Mouse (Mus musculus) thymus, adult 2 months (tissue): Measurements from ENCODE around the gene Riox2.

Experiments used
- CTCF ChIP-seq: fragments of 200-500 bp; IDR thresholded peaks from 2 replicates; pipeline ENCODE4 v1.5.1; 2012; ENCODE audit warnings: mild to moderate bottlenecking, control low read depth, low read length, moderate library complexity, borderline replicate concordance; ENCODE audit not compliant: control insufficient read depth, poor library complexity, insufficient read depth; ENCODE audit errors: extremely low read depth
- POLR2A ChIP-seq: fragments of 200-500 bp; IDR thresholded peaks from 2 replicates; pipeline ENCODE4 v1.6.1; 2012; ENCODE audit warnings: mild to moderate bottlenecking, low read length, control low read depth, moderate library complexity; ENCODE audit not compliant: control insufficient read depth, poor library complexity, insufficient read depth; ENCODE audit errors: extremely low read depth

- TF ChIP-seq CTCF (no peak), POLR2A (no peak)
Observed at GRCm38 (mm10) chr16:59487975-59488548, 16.5 kb downstream of the Riox2 start.
